Mouse (Mus musculus): ENCODE results near the gene Rps21.

DNA sequence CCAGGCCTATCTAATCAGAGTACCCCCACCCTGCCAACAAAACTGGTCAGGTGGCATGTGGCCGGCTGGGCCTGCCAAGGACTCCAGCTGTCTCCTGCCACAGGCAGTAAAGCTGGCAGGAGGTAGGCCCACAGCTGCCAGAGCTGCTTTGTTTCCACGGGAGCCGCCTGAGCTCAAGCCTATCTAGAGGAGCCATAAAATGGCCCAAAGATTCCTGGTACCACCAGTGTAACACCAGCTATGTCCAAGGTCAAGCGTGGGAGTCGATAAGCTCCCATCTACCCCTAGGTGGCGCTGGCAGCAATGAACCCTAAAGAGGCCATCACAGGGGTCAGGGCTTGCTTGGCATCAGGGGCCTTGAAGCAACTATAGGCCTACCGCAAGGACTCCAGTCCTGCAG lies 49.3 kb upstream of the Rps21 start:
- TF ChIP-seq GATA1 (IDR thresholded peaks at IDR 0.05; ENCODE audit: low read length), result no peak
- TF ChIP-seq TAL1 (IDR thresholded peaks at IDR 0.05; ENCODE audit: low read length), result no peak
